Mouse (Mus musculus) heart, adult 2 months (tissue): Measurements from ENCODE around the gene Cdk19. TPM values are rescaled to one million over a fixed set of nuclear protein-coding genes. Genes with fewer than 3 reads are reported as not detected.

Source experiments
- DNase-seq, 2 experiments: peaks; one replicate each; pipeline ENCODE4 v3.0.0; 2021
- H3K27ac ChIP-seq: fragments of 200-600 bp; 2 replicates; pipeline ENCODE4 v1.8.1; 2022
- H3K27me3 ChIP-seq: fragments of 200-500 bp; 2 replicates; pipeline ENCODE4 v1.6.1; 2012; ENCODE audit warnings: mild to moderate bottlenecking, low read length, inconsistent platforms, mixed read lengths; ENCODE audit not compliant: control insufficient read depth, insufficient read depth
- H3K36me3 ChIP-seq: fragments of 200-500 bp; 2 replicates; pipeline ENCODE4 v1.6.1; 2012; ENCODE audit warnings: low read length, inconsistent platforms; ENCODE audit not compliant: control insufficient read depth, insufficient read depth
- H3K4me1 ChIP-seq: fragments of 200-500 bp; 2 replicates; pipeline ENCODE4 v1.6.1; 2011; ENCODE audit warnings: low read length; ENCODE audit not compliant: control insufficient read depth, insufficient read depth
- H3K4me3 ChIP-seq: fragments of 200-600 bp; 2 replicates; pipeline ENCODE4 v1.8.1; 2022
- H3K79me2 ChIP-seq: fragments of 200-500 bp; replicated peaks from 2 replicates; pipeline ENCODE4 v1.6.1; 2012; ENCODE audit warnings: mild to moderate bottlenecking, inconsistent platforms, low read length, moderate library complexity, mixed read lengths; ENCODE audit not compliant: control insufficient read depth, insufficient read depth
- H3K9ac ChIP-seq: fragments of 200-500 bp; 2 replicates; pipeline ENCODE4 v1.6.1; 2012; ENCODE audit warnings: low read depth, mild to moderate bottlenecking, control low read depth, inconsistent platforms, low read length, mixed read lengths
- CTCF ChIP-seq: fragments of 200-600 bp; IDR thresholded peaks from 2 replicates; pipeline ENCODE4 v1.8.1; 2022; ENCODE audit warnings: antibody characterized with exemption, mild to moderate bottlenecking, moderate library complexity
- EP300 ChIP-seq: fragments of 200-500 bp; IDR thresholded peaks from 2 replicates; pipeline ENCODE4 v1.6.1; 2011; ENCODE audit warnings: low read depth, low read length, control low read depth; ENCODE audit not compliant: insufficient read depth
- POLR2A ChIP-seq: fragments of 200-500 bp; IDR thresholded peaks from 2 replicates; pipeline ENCODE4 v1.6.1; 2011; ENCODE audit warnings: mild to moderate bottlenecking, low read depth, low read length, control low read depth; ENCODE audit not compliant: insufficient read depth
- WGBS: fragments of 180-500 bp; shearing (Covaris S2); methylation state at CpG from one replicate; pipeline ENCODE4 v1.1.7; 2018; 5-methylcytosine and 5-hydroxymethylcytosine counted together
- intact Hi-C: fragments of 180-260 bp; cut with DNase I; formaldehyde crosslinking; loops from one replicate; pipeline ENCODE4 v1.15.1; 2025
- polyA plus RNA-seq: library from polyadenylated mRNA; depleted of rRNA; stranded (reverse); fragments of >200 nt; gene quantifications from 2 replicates; pipeline ENCODE4 v1.2.3, GENCODE M21; 2012
- total RNA-seq, 2 experiments: library from RNA; stranded (reverse); gene quantifications; 2 replicates each; pipeline ENCODE4 v1.2.3; 2021

Gene Cdk19
- total and polyA plus RNA-seq, 3 experiments = 5.2 to 15.2 (median 11.5) TPM

- Histone ChIP-seq H3K4me3 (no peak overlapping the region), H3K27ac (no peak overlapping the region), H3K27me3 (no peaks in the 10 kb centered on the region), H3K36me3 (no peaks in the 10 kb centered on the region), H3K9ac (no peak overlapping the region), H3K4me1 (no peaks in the 10 kb centered on the region), H3K79me2 (no peaks in the 10 kb centered on the region)
- TF ChIP-seq POLR2A (no peak), CTCF (no peak), EP300 (no peak)
- 71% methylated on average over 8 of the region's 8 CpGs for WGBS
- intact Hi-C loops = no loop called here
- DNase-seq = no peak
These were observed 128.0 kb downstream of the Cdk19 start for GRCm38 (mm10) chr10:40467174-40467911.

- Histone ChIP-seq H3K4me3 (no peak overlapping the region), H3K27ac (no peak overlapping the region), H3K36me3 (no peaks in the 10 kb centered on the region), H3K4me1 (no peaks in the 10 kb centered on the region), H3K79me2 (no peaks in the 10 kb centered on the region), H3K9ac (no peak overlapping the region), H3K27me3 (no peaks in the 10 kb centered on the region)
- DNase-seq = no peak
- no peak for TF ChIP-seq EP300
- TF ChIP-seq POLR2A = no peak
- intact Hi-C loops = no loop called here
- 93% methylated on average over 1 of the region's 1 CpGs for WGBS
These were observed 128.5 kb downstream of the Cdk19 start for GRCm38 (mm10) chr10:40467912-40468254.

GRCm38 (mm10) chr10:40469145-40469544, 129.8 kb downstream of the Cdk19 start:
- WGBS = 89% methylated on average over 2 of the region's 2 CpGs

GRCm38 (mm10) chr10:40476535-40477285, 137.3 kb downstream of the Cdk19 start:
- intact Hi-C loops = no loop called here
- H3K4me1 ChIP-seq = peaks cover 5% of the 10 kb centered on the region
- peak overlapping the region; percentile 7 for H3K27ac ChIP-seq
- no peaks in the 10 kb centered on the region for H3K79me2 ChIP-seq
- DNase-seq = peak in 1 of 2 experiments; percentile 41
- H3K9ac ChIP-seq = no peak overlapping the region
- H3K27me3 ChIP-seq = no peaks in the 10 kb centered on the region
- H3K4me3 ChIP-seq = no peak overlapping the region
- 51% methylated on average over 5 of the region's 5 CpGs for WGBS
- peaks cover 7% of the 10 kb centered on the region for H3K36me3 ChIP-seq
- TF ChIP-seq POLR2A (no peak), EP300 (no peak), CTCF (no peak)

More at GRCm38 (mm10) chr10:40469145-40469544, 129.8 kb downstream of the Cdk19 start:
- no peak overlapping the region for H3K27ac ChIP-seq
- no peak overlapping the region for H3K4me3 ChIP-seq
- no peaks in the 10 kb centered on the region for H3K27me3 ChIP-seq
- H3K36me3 ChIP-seq = no peaks in the 10 kb centered on the region
- DNase-seq = no peak
- no peaks in the 10 kb centered on the region for H3K4me1 ChIP-seq
- no peak overlapping the region for H3K9ac ChIP-seq
- no peaks in the 10 kb centered on the region for H3K79me2 ChIP-seq
- no peak for TF ChIP-seq EP300
- TF ChIP-seq POLR2A = no peak
- intact Hi-C loops = no loop called here

- no peak overlapping the region for H3K9ac ChIP-seq
- H3K27ac ChIP-seq = peak overlapping the region; percentile 7
- H3K27me3 ChIP-seq = no peaks in the 10 kb centered on the region
- DNase-seq = peak in 1 of 2 experiments; percentile 19
- peaks cover 5% of the 10 kb centered on the region for H3K4me1 ChIP-seq
- intact Hi-C loops = no loop called here
- 94% methylated on average over 18 of the region's 18 CpGs for WGBS
- H3K79me2 ChIP-seq = no peaks in the 10 kb centered on the region
- peaks cover 7% of the 10 kb centered on the region for H3K36me3 ChIP-seq
- H3K4me3 ChIP-seq = no peak overlapping the region
- TF ChIP-seq CTCF (no peak), POLR2A (no peak), EP300 (no peak)
These were observed 138.2 kb downstream of the Cdk19 start for GRCm38 (mm10) chr10:40477426-40478075.

GRCm38 (mm10) chr10:40478626-40479025, 139.3 kb downstream of the Cdk19 start:
- no peak overlapping the region for H3K27ac ChIP-seq
- H3K4me3 ChIP-seq = no peak overlapping the region
- peak in 1 of 2 experiments; percentile 12 for DNase-seq
- H3K79me2 ChIP-seq = no peaks in the 10 kb centered on the region
- intact Hi-C loops = no loop called here
- no peak overlapping the region for H3K9ac ChIP-seq
- 96% methylated on average over 3 of the region's 3 CpGs for WGBS
- H3K36me3 ChIP-seq = peaks cover 7% of the 10 kb centered on the region
- no peak for TF ChIP-seq POLR2A
- TF ChIP-seq EP300 = no peak
- no peak for TF ChIP-seq CTCF
- H3K4me1 ChIP-seq = peaks cover 5% of the 10 kb centered on the region
- H3K27me3 ChIP-seq = no peaks in the 10 kb centered on the region
